Mouse (Mus musculus) lung, postnatal 25 days (tissue): ENCODE data around the gene Doxl2.
"Not testable (repeated sequence)": the region's sequence is repeated elsewhere in the genome, so short reads cannot be mapped to it uniquely, and the experiment has no call there.

Experiments used
- DNase-seq: peaks from one replicate; pipeline ENCODE4 v3.0.0; 2022; ENCODE audit warnings: low spot score

The Doxl2 gene

DNA sequence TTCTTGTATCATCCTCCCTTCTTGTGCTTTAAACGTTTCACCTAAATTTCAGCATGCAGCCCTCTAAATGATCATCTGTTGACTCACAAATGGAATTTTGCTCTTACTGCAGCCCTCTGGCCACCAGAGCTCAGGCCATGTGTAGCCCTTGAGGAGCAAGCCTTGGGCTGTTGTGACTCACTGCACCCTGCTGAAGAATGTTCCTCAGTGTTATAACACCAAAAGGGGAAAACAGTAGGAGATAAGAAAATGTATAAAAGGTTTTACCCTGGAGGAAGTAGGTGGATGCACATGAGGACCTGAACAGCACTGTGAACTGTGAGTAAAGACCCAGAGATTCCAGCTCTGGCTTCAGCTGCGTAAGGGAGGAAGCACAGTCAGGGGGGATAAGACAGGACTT lies at the start of gene Doxl2:
Gene Doxl2, plus strand, starts transcription at position 301 of the 400 bp plus-strand sequence.
- no peak for DNase-seq

DNA sequence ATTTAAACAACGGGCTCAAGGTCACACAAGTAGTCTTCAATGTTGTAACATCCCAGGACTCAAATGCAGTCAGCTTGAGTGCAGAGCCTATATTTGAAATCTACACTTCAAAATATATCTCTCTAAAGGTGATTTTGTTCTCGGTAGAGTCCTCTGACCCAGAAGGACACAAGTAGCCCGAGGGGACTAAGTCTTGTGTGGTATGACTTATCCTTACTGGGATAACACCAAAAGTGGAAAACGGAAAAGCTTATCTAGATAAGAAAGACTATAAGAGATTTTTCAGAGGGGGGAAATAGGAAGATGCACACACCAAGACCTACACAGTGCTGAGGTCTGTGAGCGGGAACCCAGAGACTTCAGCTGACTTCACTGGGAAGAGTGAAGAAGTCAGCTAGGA lies 45.2 kb upstream of the Doxl2 start, which contains the start of gene 1600015I10Rik:
Gene 1600015I10Rik, plus strand, starts transcription at position 301 of the 400 bp plus-strand sequence.
- DNase-seq, result no peak

DNA sequence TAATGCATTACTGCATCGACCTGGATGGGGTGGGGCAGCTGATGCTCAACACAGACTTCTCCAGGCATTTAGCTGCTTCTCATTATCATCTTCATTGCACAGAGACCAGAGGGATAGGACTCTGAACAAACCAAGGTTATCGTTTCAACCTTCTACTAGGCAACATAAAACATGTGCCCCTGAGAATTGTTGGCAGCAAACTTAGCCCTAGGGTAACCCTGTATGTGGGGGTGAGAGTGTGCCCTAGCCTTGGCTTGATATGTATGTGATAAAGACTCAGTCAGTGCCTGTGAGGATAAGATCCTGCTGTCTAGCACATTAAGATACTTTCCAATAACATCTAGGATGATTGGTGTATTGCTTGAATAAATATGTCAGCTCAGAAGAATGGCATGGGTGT lies 25.2 kb upstream of the Doxl2 start:
- DNase-seq, result no peak

DNA sequence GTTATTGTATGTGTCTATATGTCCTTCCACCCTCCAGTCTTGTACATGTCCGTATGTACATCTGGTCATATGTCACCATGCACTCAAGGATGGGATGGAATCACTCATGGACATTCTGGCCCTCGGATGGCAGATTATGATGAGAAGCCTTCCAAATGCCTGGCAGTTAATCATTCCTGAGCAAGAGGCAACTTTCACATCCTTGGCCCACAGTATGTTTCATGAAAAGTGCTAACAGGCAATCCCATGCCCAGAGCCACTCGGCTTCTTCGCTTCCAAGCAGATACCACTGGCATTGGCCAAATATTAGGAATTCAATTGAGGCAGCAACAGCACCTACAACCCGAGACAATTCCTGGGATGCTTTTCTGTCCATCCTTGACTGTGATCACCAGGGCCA lies 24.1 kb upstream of the Doxl2 start:
- DNase-seq, result no peak

DNA sequence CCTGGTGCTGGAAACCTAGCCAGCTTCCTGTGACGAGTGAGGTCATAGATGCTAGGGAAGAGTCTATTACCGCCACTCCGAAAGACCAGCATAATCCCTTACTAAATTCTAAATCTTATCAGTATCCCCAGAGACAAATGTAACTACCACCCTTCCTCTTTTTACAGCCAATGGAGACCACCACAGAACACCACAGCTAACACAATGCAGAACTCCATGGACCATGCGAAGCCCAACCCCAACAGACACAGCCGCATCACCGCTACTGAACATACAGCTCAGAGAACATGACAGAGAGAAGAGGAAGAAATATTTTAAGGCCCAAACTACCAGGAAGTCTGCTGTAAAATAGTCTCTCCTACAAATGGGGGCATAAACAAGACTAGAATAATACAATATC lies 23.1 kb upstream of the Doxl2 start:
- DNase-seq, result no peak

DNA sequence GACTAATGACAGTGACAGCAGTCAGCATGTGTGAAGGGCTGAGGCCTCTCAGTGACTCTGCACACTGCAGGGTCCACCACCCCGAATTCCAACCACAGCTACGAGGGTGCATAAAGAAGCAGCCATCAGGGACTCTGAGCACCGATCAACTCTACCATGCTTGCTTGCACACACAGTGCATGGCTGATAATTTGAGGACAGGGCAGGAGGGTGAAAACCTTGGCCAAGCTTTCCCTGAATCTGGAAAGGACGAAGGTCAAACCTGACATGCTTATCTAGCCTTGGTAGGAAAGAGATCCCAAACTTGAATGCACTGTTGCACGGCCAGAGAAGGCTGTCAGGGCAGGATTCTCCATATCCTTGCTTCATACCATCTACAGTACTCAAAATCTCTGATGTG lies 21.5 kb upstream of the Doxl2 start:
- no peak for DNase-seq

DNA sequence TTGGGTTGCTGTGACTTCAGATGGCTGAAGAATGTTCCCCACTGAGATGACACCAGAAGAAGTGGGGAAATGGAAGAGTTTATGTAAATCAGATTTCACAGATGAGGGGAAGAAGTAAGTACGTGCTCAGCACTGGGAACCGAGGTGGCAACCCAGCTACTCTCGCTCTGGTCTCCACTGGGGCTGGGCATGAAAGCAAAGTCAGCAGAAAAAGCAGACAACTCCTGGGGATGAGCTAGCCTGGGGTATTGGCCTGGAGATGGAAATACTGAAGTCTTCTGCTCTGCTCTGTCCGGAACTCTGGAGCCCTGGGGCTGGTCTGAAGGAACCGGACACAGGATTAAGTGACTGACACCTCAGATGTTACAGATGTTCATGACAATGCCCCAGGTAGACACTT lies 20.6 kb upstream of the Doxl2 start:
- no peak for DNase-seq

DNA sequence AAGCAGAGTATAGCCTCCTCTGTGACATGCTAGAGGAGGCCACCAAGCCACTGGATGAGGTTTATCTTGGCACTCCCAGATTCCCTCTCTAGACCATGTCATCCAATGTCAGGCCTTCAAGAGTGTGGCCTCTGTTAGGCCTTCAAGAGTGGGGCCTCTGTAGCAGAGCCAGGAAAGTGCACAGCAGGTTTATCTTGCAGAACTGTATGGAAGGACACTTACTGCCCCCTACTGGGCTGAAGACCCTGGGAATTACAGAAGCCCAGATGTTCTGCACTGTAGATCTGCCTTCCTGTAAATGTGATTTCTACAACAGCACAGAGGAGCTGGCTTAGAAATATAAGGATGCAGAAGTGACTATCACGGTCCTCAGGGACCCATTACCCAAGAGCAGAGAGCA lies 19.8 kb upstream of the Doxl2 start:
- peak; percentile 50 for DNase-seq

DNA sequence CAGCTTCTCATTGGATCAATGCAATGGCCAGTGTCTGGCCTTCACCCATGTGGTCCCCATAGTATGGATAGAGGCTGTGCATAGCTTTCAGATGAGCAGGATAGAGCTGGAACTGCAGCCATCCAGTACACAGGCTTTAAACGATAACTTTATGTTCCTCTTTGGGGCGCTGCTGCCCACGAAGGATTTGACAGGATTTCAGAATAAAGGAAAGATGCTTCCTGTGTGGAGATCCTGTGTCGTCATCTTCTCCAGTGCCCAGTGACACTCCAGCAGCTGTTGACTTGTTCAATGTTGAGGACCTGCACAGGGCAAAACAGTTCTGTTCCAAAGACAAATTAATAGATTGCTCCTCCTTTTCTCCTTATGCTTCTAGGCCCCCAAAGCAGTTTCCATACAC lies 18.0 kb upstream of the Doxl2 start:
- DNase-seq, result no peak

DNA sequence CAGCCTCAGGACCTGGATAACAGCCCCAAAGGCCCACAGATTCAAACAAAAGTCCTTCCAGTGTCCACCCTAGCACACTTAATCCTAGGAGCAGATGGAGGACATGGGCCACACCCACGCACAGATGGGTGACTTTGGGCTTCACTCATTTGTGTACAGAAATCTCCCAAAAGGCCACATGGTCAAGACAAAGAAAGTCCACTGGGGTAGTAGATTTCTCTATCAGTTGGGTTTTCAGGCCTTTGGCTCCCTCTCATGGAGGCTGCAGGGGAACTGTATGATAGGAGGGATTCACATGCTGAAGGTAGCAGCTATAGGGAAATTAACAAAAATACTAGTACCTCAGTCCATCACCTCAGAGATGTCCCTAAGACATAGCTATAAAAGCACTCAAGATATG lies 16.7 kb upstream of the Doxl2 start:
- no peak for DNase-seq

DNA sequence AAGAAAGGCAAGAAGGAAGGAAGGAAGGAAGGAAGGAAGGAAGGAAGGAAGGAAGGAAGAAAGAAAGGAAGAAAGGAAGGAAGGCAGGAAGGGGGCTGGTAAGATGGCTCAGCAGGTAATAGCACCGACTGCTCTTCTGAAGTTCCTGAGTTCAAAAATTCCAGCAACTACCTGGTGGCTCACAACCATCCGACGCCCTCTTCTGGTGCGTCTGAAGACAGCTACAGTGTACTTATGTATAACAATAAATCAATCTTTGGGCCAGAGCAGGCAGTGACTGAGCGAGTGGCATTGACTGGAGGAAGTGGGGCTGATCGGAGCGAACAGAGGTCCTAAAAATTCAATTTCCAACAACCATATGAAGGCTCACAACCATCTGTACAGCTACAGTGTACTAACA lies 15.6 kb upstream of the Doxl2 start:
- not testable (repeated sequence) for DNase-seq

DNA sequence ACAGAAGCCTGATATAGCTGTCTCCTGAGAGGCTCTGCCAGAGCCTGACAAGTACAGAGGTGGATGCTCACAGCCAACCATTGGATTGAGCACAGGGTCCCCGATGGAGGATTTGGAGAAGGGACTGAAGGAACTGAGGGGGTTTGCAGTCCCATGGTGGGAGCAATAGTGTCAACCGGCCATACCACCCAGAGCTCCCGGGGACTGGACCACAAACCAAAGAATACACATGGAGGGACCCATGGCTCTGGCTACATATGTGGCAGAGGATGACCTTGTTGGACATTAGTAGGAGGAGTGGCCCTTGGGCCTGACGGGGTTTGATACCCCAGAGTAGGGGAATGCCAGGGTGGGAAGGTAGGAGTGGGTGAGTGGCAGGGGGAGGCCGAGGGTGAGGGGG lies 8.1 kb upstream of the Doxl2 start:
- DNase-seq, result not testable (repeated sequence)

DNA sequence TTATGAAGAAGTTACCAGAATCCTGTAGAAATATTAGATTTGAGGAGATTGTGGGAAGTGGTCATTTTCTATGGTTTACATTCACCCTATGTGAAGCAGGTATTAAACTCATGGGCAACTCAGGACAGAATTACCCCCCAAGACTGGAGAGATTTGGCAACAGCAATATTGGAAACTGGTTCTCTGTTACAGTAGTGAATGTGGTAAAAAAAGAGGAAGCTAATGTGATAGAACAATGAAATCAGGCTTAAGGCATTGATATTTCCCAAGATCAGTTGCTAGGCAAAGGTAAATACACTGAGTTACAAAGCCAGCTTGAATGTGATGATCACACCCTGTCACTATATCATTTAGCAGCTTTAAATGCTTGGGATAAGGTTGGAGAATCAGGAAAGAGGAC lies 6.9 kb upstream of the Doxl2 start:
- peak; percentile 26 for DNase-seq

DNA sequence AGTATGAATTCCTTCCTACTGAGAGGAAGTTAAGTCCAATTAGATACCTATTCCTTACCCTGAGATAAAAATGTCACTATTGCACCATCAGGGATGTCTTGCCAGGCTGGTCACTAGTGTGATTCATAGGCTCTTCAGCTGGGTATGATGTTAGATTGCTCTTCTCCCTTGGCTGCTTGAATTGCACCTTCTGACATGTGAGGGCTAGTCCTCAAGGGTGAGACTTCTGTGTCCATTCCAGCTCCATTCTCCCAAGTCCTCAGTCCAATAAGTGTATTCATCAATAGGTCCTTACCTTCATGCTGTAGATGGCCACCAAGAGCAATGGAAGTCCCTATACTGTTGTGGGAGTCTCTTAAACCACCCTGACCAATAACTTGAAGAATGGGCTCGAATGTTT lies 4.9 kb downstream of the Doxl2 start:
- no peak for DNase-seq

DNA sequence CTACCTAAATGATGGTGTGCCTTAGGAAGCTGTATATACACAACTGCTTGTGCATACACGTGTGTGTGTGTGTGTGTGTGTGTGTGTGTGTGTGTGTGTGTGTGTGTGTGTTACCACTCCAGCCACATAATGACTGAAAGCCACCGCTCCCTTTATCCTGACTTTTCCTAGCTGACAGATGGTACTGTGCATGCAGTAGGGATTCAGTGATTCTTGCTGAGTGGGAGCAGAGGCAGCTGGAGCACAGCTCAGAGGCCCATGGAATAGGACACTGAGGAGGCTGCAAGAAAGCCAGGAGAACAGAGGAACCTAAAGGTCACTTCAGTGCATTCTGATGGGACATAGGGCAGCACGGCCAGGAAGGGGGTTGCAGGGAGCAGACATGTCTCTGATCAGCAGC lies 7.5 kb downstream of the Doxl2 start:
- DNase-seq, result no peak

DNA sequence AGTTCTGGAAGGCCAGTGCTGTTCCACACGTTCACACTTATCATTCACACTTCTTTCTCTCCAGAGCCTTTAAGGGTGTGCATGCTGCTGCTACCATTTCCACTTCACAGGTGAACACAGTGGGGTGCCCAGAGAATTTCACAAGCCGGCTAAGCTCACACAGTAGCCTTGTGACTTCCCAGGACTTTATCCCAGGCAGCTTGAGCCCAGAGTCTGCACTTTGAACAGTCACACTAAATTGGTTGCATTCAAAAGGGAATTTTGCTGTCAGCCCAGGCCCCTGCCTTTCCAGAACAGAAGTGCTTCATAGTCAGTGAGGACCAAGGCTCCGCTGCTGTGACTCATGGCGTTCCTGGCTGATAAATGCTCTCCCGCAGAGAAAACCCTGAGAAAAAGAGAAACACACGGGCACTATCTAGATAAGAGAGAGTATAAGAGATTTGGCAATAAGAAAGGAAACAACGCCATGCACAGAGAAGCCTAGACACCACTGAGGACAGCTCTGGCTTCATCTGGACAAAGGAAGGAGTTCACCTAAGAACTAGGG lies 11.8 kb downstream of the Doxl2 start, which contains the start of gene Svs1:
Gene Svs1, plus strand, starts transcription at position 418 of the 547 bp plus-strand sequence.
- DNase-seq, result no peak

DNA sequence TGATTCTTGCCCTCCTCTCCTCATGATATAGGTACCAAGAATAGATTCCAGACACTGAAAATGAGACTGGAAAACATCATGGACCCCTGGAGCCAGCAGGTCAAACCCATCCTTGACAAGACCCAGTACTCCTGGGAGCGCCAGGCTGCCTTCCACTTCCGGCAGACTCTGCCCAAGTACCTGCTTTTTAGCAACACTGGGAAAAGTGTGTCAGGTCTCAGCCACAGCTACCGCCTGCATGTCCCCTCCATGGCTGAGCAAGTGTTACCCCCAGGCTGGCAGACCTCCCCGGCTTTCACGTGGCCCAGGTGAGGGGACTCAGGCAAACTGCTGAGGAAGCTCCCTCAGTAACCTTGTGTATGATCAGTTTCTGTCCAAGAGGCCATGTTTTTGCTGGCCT lies 15.2 kb downstream of the Doxl2 start:
- no peak for DNase-seq

DNA sequence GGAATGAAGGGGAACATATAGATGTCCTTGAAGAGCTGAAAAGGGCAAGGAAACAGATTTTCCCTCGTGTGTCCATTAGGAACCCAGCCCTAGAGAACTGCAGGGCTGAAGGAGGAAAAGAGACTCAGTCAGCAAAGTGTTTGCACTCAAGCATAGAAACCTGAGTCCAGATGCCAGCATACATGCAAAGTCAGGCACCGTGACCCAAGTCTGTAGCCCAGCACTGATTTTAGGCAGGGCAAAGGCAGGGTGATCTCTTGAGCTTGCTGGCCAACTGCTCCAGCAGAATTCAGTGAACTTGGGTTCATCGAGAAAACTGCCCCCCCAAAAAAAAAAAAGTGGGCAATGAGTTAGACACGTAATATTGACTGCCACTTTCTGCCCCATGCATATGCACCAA lies 17.2 kb downstream of the Doxl2 start:
- DNase-seq, result no peak

DNA sequence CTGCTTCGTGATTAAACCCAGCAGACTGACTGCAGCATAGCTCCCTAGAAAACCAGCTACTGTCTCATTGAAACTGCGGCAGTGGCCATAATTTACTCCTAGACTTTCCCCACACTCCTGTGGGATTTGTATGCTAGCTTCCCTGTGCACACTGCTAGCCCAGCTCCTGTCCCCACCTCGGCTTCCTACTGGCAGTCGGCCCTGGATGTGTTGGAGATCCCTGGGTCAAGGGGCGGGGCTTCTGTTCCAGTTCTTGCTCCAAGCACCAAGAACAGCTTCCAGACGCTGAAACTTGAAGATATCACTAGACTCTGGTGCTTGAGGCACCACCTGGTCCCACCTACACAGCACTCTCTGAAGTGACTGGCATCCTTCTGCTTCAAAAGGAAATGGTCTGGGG lies 23.4 kb downstream of the Doxl2 start:
- no peak for DNase-seq

DNA sequence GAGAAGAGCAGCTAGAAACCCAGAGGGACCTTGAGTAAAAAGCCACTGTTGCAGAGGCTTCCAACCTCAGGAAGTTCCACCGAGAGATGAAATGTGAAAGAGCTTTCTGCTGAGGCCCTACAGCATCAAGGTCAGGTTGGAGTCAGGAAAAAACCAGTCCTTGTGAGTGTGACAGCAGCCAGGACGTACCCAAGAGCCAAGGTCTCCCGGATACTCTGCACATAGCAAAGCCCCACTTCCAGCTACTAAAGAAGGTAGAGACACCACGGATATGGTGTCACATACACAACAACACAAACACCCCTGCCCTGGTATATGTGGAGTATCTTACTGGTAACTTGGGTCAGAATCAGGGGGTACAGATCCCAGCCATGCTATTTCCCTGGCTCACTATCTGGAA lies 24.0 kb downstream of the Doxl2 start:
- no peak for DNase-seq

DNA sequence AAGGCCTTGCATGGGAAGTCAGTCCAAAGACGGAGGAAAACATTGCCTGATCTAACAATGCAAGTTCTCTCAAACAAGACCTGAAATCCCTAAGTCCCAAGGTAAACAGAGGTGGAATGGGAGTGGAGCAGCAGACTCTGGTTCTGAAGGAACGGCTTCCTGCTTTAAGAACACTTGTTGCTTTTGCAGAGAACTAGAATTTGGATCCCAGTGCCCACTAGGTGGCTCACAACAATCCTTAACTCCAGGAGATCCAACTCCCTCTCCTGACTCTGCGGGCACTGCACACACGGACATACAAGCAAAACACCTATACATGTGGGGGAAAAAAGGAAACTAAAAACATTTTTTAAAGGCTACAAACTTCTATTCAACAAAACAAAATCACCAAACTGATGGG lies 28.6 kb downstream of the Doxl2 start:
- no peak for DNase-seq

DNA sequence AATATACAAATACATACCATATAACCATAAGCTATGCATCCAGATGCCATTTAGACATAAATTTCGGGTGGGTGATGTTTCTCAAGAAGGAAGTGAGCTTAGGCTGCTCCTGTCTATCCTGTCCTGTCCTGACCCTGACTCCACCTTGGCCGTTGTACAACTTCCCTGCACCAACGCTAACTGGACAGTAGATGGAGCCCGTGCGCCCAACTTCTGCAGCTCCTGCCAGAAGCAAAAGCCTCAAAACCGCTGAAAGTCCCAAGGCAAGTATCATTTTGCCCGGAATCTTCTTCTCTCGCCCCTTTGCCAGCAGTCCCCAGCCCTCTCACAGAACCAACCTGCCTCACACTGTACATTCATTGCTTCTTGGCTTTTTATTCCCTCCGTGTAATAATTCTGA lies 33.2 kb downstream of the Doxl2 start:
- DNase-seq, result peak; percentile 59

DNA sequence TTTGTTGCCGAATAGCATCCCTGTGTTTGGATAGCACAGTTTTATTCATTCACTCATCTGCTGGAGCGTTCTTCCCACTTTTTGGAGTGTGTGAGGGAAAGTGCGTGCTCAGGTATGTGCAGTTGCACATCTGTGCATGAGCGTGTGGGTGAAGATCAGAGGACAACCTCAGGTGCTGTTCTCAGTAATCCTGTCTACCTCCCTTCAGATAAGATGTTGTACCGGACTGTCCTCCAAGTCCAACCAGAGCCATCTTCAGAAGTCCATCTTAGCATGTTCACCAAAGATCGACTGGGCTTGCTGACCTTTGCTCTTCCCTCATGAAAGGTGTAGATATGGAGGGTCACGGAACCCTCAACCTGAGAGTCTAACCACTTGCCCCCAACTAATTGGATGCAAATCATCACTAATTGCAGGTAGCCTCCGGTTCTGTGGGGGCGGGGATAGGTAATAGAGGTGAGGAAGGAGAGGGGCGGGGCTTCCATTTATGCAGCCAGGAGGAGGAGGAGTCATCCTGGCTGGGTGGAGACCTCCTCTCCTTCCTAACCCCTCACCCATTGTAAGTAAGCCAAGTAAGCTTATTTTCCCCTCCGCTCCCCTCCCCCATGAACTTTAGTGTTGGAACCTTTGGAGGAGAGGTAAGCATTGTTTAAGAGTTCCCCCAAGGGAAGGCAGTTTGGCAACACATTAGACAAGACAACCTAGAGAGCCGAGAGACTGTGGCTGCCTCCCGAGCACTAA lies 33.8 kb downstream of the Doxl2 start:
- no peak for DNase-seq

DNA sequence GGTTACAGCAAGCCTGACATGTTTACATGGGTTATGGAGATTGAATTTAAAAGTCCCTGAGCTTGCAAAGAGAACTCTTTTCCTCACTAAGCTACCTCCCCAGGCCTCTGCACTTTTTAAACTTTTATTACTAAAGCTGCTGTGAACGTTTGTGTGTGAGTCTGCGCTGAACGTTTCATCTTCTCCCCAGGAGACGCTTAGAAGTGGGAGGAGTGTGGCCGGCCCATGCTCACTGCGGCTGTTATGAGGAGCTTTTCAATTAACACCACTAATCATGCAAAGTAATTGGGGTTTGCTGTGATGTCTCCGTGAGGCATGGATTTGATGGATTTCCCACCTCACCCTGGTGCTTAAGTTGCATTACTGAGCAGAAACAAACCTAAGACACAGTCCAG lies 34.4 kb downstream of the Doxl2 start:
- no peak for DNase-seq
